In genomic region chr17:83563703-83564111, GRCm38 (mm10) we compare ENCODE assay signal across 7 mouse cellular contexts. TPM values are rescaled to one million over a fixed set of nuclear protein-coding genes. Genes with fewer than 3 reads are reported as not detected.
DNase-seq lines count a peak whose midpoint lies in the region.

No protein-coding gene starts in this region.

- DNase-seq in CD4-positive helper T cell, adult 2 months (ENCODE audit: low read depth, low spot score), result peak; percentile 26
- peak; percentile 73 for DNase-seq in ES-CJ7 (ENCODE audit: low read depth, low spot score)
- peak; percentile 54 for DNase-seq in cerebellum, adult 8-10 months
- peak; percentile 48 to 75 for DNase-seq in heart, adult 18-20 months
- DNase-seq in kidney, adult 9 months, result peak; percentile 59
- DNase-seq in lung, postnatal 14 days, result peak; percentile 68
- peak; percentile 67 to 84 for DNase-seq in spleen, postnatal 10 days (ENCODE audit: low spot score in 2 of 2)

RNA-seq across cellular contexts. Expression of gene Cox7a2l, which starts 46.6 kb away (rescaled TPM):
- total RNA-seq in heart, adult 18-20 months (2021), result 100 to 1,000 TPM; 309 to 336 TPM

Comparison
In these comparisons a context has a peak if more than half of its experiments do, and no peak if none do; other contexts are left out.
1. Peak in every context shown above with its lines: DNase-seq.